Mouse (Mus musculus): ENCODE data around the gene Emd.
A peak's percentile ranks its signal among the peaks of the same experiment; 100 is the strongest.

Gene Emd

GRCm38 (mm10) chrX:74273422-74274322 is 19.2 kb downstream of the Emd start:
- DNase-seq (ENCODE audit: low read depth, low spot score), result no peak

- DNase-seq (ENCODE audit: low read depth, low spot score), result no peak
Measured at GRCm38 (mm10) chrX:74277916-74278315, 23.4 kb downstream of the Emd start.

GRCm38 (mm10) chrX:74281041-74281731 is 26.7 kb downstream of the Emd start:
- no peak for DNase-seq (ENCODE audit: low read depth, low spot score)

DNA sequence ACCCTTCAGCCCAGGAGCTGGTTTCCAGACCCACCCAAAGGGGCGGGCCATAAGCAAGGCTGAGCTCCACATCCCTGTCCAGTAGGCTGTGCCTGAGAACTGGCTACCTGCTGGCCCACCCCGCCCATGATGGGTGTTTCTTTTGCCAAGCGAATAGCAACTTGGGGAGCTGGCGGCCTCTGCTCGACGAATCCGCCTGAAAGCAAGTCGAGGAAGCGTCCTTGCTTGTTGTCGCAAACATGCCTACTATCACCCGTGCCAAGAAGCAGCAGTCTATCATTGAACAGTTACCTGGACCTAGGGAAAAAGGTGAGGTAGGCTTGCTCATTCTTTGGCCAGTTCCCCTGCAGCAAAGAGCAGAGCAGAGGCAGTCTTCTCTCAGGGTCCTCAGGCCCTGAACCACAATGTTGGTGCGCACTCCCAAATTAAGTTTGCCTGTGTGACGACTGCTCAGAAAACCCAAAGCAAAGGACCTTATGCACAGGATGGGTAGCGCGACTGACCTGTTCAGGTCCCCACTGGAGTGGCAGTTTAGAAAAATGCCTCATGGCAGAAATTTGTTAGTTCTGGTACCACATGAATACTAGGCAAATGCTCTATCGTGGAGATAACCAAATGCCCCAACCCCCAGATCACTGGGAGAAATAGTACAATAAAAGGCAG is 27.4 kb downstream of the Emd start, which contains the start of the genes Taz and Dnase1l1:
Taz (plus strand) TSS at position 181 of the 663 bp plus-strand sequence.
Dnase1l1 (minus strand) TSS at position 606 of the 663 bp plus-strand sequence.
- DNase-seq (ENCODE audit: low read depth, low spot score), result no peak

- DNase-seq (ENCODE audit: low read depth, low spot score), result peak; percentile 78
Measured at GRCm38 (mm10) chrX:74282395-74283091, 28.1 kb downstream of the Emd start.

DNA sequence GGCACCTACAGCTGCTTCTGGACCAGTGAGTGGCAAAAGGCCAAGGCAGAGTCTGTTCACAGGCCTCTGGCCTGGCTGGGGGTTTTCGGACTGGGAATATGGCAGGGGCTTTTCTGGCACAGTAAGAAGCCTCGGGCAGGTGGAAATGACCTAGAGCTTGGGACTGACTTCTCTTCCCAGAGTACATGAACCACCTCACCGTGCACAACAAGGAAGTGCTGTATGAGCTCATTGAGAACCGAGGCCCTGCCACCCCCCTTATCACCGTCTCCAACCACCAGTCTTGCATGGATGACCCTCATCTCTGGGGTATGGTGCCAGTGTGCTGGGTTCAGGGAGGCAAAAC is 28.6 kb downstream of the Emd start:
- DNase-seq (ENCODE audit: low read depth, low spot score), result no peak

DNA sequence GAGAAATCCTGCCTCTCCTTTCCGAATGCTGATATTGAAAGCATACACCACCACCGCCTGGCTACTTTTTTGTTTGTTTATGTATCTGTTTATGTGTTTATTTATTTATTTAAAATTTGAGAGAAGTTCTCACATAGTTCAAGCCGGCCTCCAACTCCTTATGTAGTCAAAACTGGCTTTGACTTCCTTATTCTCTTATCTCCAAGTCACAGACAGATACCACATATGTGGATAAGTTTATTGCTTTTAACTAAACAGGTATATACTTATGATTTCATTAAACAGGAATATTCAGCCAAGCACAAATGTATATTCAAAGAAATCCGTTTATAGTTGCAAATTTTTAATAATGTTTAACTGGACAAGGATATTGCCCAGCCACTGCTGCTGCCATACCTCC is 38.9 kb downstream of the Emd start:
- DNase-seq (ENCODE audit: low read depth, low spot score), result no peak

GRCm38 (mm10) chrX:74296538-74297448 is 42.3 kb downstream of the Emd start, which contains the start of gene Atp6ap1:
TSS of gene Atp6ap1 (plus strand) at chrX:74297097.
- peak; percentile 90 for DNase-seq (ENCODE audit: low read depth, low spot score)

- no peak for DNase-seq (ENCODE audit: low read depth, low spot score)
Measured at GRCm38 (mm10) chrX:74298348-74298747, 43.9 kb downstream of the Emd start.

DNA sequence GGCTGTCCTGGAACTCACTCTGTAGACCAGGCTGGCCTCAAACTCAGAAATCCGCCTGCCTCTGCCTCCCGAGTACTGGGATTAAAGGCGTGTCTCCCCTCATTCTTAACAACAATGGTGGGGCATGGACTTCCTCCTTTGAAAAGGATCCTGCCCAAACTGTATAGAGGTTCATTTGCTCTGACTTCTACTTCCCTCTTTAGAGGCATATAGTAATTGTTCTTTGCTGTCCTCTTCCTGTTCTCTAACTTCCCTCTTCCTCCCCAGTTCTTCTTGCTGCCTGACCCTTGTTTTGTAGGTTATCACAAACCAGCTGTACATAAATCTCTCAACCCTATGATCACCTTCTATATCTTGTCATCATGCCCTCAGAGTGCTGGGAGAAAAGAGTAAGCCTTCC is 45.2 kb downstream of the Emd start:
- DNase-seq (ENCODE audit: low read depth, low spot score), result no peak

DNA sequence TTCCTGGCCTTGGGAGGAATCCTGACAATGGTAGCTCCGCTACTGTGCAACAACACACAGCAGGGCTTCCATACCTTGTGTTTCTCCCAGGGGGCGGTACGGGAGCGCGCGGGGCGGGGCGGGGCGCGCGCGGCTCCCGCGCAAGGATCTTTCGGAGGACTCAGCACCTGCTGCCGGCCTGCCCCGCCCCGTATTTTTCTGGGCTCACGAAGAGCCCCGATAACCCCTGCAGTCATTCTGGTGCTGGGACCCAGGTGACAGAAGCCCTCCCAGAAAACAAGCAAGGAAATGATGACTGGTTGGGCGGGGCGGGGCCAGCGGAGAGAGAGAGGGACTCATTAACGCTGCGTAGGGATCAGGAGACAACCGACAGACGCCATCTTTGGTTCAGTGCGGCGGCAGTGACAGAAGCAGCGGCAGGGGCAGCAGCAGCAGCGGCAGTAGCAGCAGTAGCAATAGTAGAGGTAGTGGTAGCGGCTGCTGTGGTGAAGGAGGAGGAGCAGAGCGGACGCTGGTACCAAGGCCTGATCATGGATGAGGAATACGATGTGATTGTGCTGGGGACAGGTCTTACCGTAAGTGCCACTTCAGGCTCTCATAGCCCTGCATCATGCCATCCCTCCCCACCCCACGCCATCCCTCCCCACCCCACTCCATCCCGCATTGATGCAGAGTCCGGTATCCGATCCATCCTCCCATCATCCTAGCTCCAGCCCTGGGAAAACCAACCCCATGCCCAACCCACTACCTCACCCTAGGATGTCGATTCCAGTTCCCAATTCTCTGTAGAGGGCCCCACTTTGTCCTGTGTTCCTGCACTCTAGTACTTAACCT is 50.6 kb downstream of the Emd start, which contains the start of gene Gdi1:
Gdi1 (plus strand) TSS at position 132 of the 834 bp plus-strand sequence.
- DNase-seq (ENCODE audit: low read depth, low spot score), result peak; percentile 64
